Mouse (Mus musculus): ENCODE data around the gene Ccdc127. TPM values are rescaled to one million over a fixed set of nuclear protein-coding genes. Genes with fewer than 3 reads are reported as not detected.
A peak's percentile ranks its signal among the peaks of the same experiment; 100 is the strongest.

Ccdc127 gene
- total RNA-seq (2021): 52.4 and 57.8 TPM in 2 replicates
- long read RNA-seq, full-length matches to known transcripts: 27 of 35 reads
- long read RNA-seq, partial matches to known transcripts: 0 of 35 reads
- long read RNA-seq, other reads (novel, unspliced or antisense): 8 of 35 reads

DNA sequence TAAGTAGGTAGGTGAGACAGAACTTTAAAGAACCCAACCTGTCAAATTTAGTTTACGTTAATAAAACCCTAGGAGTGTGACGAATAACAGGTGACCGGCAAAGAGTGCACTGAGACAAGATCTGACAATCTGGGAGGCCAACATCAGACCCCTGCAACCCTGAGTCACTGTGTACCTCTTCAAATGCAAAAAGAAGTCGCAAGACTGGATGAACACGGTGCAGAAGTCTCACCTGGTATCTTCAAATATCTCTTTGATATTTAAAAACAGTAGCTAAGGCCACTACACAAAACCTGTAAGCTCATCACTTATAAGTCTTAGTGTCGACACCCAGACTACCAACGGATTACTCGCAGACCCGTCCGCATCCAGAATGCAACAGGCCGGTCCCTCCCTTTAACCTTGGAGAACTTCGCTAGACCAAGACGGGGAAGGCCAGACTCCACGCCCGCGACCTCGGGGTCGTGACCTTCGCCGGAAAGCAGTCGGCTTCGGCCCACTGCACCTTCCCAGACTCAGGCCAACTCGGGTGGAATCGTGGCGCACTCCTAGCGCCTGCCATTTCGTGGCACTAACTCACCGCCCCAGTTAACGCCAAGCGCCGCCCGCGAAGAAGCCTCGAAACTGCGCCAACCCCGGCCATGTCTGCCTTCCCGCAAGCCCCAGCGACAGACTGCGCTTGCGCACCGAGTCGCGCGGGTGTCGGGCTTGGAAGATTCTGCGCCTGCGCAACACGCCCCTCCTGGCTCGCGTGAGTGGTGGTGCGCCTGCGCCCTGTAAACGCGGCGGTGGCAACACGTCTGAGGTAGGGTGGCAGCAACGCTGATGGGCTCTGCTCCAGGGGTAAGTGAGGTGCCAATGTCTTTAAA is at the start of gene Ccdc127, which contains the start of gene Sdha:
Gene Ccdc127 (plus strand): TSS at position 744 of the 869 bp plus-strand sequence.
Gene Sdha (minus strand): TSS at position 715 of the 869 bp plus-strand sequence.
- DNase-seq: peak; percentile 97

GRCm38 (mm10) chr13:74300925-74301606 is 49.0 kb upstream of the Ccdc127 start:
- DNase-seq: peak; percentile 74

DNA sequence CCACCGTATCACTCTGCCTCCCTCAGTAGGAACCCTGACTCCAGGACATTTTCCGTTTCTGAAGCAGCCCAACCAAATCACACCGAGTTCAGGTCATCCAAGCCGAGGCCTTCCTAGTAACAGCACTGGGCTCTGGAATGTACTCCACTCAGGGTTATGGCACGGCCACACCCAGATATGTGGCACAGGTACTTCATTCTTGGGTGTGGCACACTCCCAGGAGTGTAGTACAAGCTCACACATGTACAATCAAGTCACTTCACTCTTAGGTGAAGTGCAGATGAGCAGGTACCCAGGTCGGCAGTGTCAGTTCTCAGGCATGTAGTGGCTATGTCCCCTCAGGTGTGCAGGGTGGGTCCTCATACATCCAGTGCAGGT is 48.5 kb upstream of the Ccdc127 start:
- no peak for DNase-seq

- no peak for DNase-seq
Observed at GRCm38 (mm10) chr13:74302050-74303037, 47.8 kb upstream of the Ccdc127 start.

DNA sequence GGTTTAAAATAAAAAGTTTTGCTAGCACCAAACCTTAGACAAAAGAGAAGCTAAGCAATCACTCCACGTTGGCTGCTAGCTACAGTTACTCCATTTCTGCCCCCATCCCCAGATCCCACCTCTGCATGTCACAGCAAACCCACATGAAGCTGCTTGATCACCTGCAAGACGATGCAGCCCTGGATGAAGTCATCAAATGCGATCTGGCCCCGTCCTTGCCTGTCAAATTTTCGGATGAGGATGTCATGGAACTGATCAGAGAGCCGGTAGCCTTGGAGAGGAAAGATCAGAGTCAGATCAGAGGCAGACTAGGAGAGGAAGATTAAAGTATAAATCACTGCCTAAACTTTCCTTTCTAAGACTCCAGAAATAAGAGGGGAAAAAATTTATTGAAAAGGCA is 44.7 kb upstream of the Ccdc127 start:
- no peak for DNase-seq

GRCm38 (mm10) chr13:74305780-74306179 is 44.3 kb upstream of the Ccdc127 start:
- DNase-seq: no peak

GRCm38 (mm10) chr13:74314616-74315015 is 35.5 kb upstream of the Ccdc127 start:
- no peak for DNase-seq

- no peak for DNase-seq
Observed at GRCm38 (mm10) chr13:74316386-74316785, 33.7 kb upstream of the Ccdc127 start.

- DNase-seq: no peak
Observed at GRCm38 (mm10) chr13:74316789-74317169, 33.3 kb upstream of the Ccdc127 start.

GRCm38 (mm10) chr13:74317170-74317849 is 32.8 kb upstream of the Ccdc127 start, which contains the start of gene Pdcd6:
Gene Pdcd6, minus strand, starts transcription at chr13:74317580.
- DNase-seq: peak; percentile 92

DNA sequence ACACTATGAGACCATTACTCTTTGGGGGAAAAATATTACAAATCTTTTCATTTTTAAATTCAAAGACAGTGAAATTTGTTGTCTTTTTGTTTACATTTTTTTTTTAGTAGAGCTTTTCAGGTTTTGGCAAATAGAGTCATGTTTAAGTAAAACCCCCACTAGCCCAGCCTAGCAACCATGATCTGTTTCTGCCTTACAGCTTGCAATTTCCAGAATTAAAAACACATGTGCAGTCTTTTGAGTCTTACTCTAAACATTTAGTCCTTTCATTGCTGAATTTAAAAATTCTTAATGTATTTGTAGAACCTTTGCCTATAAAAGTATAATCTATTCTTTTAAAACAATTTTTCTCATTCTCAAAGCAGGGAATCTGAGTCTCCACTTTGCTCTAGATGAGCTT is 20.8 kb upstream of the Ccdc127 start:
- no peak for DNase-seq

- DNase-seq: peak; percentile 6
Observed at GRCm38 (mm10) chr13:74341036-74341435, 9.1 kb upstream of the Ccdc127 start.

- no peak for DNase-seq
Observed at GRCm38 (mm10) chr13:74350435-74350906, 362 bp downstream of the Ccdc127 start.

- no peak for DNase-seq
Observed at GRCm38 (mm10) chr13:74356491-74356890, 6.4 kb downstream of the Ccdc127 start.

DNA sequence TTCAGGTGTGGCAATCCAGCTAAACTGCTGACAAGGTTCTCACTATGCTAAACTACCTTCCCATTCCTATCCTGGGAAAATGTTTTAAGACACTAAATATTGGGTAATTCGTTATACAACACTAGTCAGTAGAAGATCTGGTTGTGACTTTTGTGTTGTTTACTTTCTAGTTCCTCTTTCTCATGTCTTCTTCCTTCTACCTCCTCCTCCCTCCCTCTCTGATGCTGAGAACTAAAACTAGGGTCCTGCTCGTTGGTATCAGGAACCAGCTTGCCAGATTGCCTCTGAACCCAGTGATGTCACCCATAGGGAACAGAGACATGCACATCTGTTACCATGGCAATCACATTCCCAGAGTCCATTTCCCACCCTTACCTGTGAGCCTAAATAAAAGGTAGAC is 12.1 kb downstream of the Ccdc127 start:
- DNase-seq: no peak

- DNase-seq: peak; percentile 6
Observed at GRCm38 (mm10) chr13:74363176-74363858, 13.2 kb downstream of the Ccdc127 start.

DNA sequence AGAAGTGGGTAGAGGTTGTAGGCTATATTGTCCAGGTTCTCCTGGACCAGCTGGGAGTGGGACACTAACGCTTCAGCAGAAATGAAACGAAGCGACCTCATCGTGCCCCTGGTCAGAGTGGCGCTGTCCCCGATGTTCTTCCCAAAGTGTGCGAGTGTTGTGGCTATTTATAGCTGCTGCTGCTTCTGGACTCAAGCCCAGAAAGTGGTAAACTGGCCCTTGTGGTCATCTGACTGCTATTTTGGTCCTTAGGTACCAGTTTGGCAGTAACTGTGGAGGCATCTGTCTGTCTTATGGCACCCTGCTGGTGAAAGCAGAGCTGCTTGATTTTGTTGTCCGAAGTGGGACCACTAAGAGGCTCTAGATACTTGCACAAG is 13.7 kb downstream of the Ccdc127 start, which contains the start of gene Lrrc14b:
Gene Lrrc14b (minus strand): TSS at position 147 of the 377 bp plus-strand sequence.
- DNase-seq: peak; percentile 9

DNA sequence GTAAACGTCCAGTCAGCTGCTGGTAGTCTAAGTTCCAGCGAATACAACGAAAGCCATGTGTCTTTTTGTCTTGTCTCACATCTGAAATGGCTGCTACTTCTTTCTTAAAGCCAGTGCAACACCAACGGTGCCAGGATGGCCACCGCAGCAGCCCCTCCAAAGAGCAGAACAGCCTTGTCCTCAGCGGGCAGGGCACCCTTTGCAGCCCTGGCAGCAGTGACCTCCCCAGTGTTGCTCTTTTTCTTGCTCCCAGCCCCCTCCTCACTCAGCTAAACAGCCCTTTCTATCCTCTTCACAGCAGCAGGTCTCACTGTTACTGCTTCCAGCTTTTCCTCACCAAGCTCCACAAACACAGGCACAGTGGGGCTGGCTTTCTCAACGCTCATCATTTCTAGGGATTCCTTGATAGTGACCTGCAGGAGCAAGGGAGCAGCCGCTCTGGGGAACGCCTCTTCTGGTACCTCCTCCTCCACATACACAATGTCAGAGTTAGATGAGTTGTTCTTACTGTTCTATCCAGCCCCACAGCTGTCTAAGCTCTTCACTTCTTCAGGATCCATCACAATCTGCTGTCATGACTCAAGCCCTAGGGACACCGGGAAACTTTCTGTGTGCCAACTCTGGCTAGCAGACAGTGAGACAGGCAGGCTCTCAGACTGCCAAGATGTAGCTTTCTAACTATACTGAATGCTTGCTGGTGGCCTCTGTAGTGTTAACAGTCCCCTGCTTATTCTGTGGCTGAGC is 31.6 kb downstream of the Ccdc127 start:
- no peak for DNase-seq

GRCm38 (mm10) chr13:74382289-74382688 is 32.2 kb downstream of the Ccdc127 start:
- DNase-seq: no peak

DNA sequence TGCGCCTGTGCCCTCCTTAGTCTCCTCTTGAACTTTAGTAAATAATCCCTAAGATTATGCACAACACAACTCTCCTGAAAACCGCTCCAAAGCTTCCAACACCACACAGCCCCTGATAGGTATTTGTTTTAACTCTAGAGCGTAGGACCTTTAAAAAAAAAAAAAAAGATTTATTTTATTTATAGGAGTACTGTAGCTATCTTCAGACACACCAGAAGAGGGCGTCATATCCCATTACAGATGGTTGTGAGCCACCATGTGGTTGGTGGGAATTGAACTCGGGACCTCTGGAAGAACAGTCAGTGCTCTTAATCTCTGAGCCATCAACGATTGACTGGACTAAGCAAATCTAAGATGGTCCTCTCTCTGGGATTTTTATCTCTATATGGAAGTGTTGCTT is 39.6 kb downstream of the Ccdc127 start:
- DNase-seq: no peak
